Mouse (Mus musculus) bone marrow, adult 2 months (tissue): ENCODE measurements around the gene Rfx2. TPM values are rescaled to one million over a fixed set of nuclear protein-coding genes. Genes with fewer than 3 reads are reported as not detected.
A peak's percentile ranks its signal among the peaks of the same experiment; 100 is the strongest.

Source experiments
- H3K27ac ChIP-seq: fragments of 200-500 bp; 2 replicates; pipeline ENCODE4 v1.5.1; 2012; ENCODE audit warnings: low read depth, mild to moderate bottlenecking, control low read depth, inconsistent platforms, low read length; ENCODE audit not compliant: control insufficient read depth, poor library complexity, insufficient read depth
- H3K4me1 ChIP-seq: fragments of 200-500 bp; 2 replicates; pipeline ENCODE4 v1.6.1; 2011; ENCODE audit warnings: low read length; ENCODE audit not compliant: control insufficient read depth, insufficient read depth
- H3K4me3 ChIP-seq: fragments of 200-500 bp; replicated peaks from 2 replicates; pipeline ENCODE3; 2011; ENCODE audit warnings: mild to moderate bottlenecking, low read depth, low read length, control low read depth; ENCODE audit not compliant: control insufficient read depth
- CTCF ChIP-seq: fragments of 200-500 bp; IDR thresholded peaks from 2 replicates; pipeline ENCODE4 v1.5.1; 2011; ENCODE audit warnings: low read length, control low read depth; ENCODE audit not compliant: control insufficient read depth, insufficient read depth
- POLR2A ChIP-seq: fragments of 200-500 bp; IDR thresholded peaks from 2 replicates; pipeline ENCODE4 v1.6.1; 2011; ENCODE audit warnings: low read depth, mild to moderate bottlenecking, control low read depth, low read length, borderline replicate concordance; ENCODE audit not compliant: control insufficient read depth
- WGBS: fragments of 180-500 bp; shearing (Covaris S2); methylation state at CpG from one replicate; pipeline ENCODE4 v1.1.7; 2018; 5-methylcytosine and 5-hydroxymethylcytosine counted together
- polyA plus RNA-seq: library from polyadenylated mRNA; stranded (reverse); fragments of >200 nt; gene quantifications from 2 replicates; pipeline ENCODE4 v1.2.4, GENCODE M21; 2011; ENCODE audit warnings: low replicate concordance; ENCODE audit not compliant: missing spikeins, insufficient read depth, insufficient read length

The Rfx2 gene
- 16.2 and 18.2 TPM in 2 replicates for polyA plus RNA-seq

GRCm38 (mm10) chr17:56830411-56831110, at the start of gene Rfx2:
Rfx2 (minus strand) TSS chr17:56831013.
- Histone ChIP-seq H3K27ac (peak within 1 kb of the TSS; percentile 10; the same call in 1 of the 2 replicates), H3K4me1 (no peaks in the 10 kb centered on the region; the same call in 1 of the 2 replicates), H3K4me3 (peak within 1 kb of the TSS; percentile 69)
- under 1% methylated on average over 47 of the region's 62 CpGs for WGBS
- no peak for TF ChIP-seq CTCF
- TF ChIP-seq POLR2A, result no peak

DNA sequence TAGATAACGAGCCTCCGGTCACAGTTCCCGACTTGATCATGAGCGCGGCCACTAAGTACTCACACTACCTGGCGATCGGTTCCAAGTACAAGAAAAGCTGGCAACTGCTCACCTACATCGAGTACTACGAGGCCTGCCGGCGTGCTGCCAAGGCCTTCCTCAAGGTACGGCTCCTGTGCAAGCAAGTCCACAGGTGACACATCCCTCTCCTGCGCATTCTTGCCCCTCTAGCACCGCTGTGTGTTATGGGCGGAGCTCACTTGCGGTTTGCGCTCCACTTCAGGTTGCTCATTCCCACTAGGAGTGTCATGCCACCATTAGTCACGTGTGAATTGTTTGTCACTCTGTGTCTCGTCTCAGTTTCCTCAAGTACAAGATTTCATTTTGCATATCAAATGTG, 46.6 kb upstream of the Rfx2 start:
- H3K4me3 ChIP-seq, result no peak overlapping the region
- 89% methylated on average over 19 of the region's 19 CpGs for WGBS
- H3K27ac ChIP-seq, result no peak overlapping the region
- H3K4me1 ChIP-seq, result peaks cover 5% of the 10 kb centered on the region; the same call in 1 of the 2 replicates
- TF ChIP-seq CTCF (no peak), POLR2A (no peak)

DNA sequence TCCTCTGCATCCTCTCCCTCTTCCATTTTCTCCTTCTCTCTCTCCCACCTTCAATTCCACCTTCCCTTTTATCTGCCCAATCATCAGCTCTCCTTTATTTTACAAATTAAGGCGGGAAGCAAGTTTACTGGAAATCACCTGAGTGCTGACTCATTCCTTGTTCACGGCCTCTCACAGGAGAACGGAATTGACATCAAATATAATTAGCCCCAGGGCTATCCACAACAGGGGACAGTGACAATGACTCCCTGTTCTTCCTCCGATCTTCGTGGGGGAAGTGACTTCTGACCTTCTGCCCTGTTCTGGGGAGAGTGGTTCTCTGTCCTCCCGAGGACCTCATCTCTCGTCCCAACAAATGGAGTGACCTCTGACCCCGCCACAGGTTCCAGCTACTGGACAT, 46.2 kb upstream of the Rfx2 start:
- H3K4me3 ChIP-seq, result no peak overlapping the region
- peaks cover 5% of the 10 kb centered on the region; the same call in 1 of the 2 replicates for H3K4me1 ChIP-seq
- TF ChIP-seq POLR2A (no peak), CTCF (no peak)
- WGBS, result 71% methylated on average over 8 of the region's 8 CpGs
- H3K27ac ChIP-seq, result no peak overlapping the region

- no peak overlapping the region for H3K27ac ChIP-seq
- peaks cover 5% of the 10 kb centered on the region; the same call in 1 of the 2 replicates for H3K4me1 ChIP-seq
- WGBS, result 76% methylated on average over 3 of the region's 3 CpGs
- no peak for TF ChIP-seq POLR2A
- no peak for TF ChIP-seq CTCF
- no peak overlapping the region for H3K4me3 ChIP-seq
These were observed 45.7 kb upstream of the Rfx2 start for GRCm38 (mm10) chr17:56876465-56876864.

GRCm38 (mm10) chr17:56874936-56875651, 44.3 kb upstream of the Rfx2 start, which contains the start of gene 1700061G19Rik:
1700061G19Rik (plus strand) TSS chr17:56875477.
- Histone ChIP-seq H3K4me1 (peaks cover 5% of the 10 kb centered on the region; the same call in 1 of the 2 replicates), H3K4me3 (no peak within 1 kb of the TSS), H3K27ac (no peak within 1 kb of the TSS)
- WGBS, result 62% methylated on average over 12 of the region's 12 CpGs
- TF ChIP-seq POLR2A (no peak), CTCF (no peak)

GRCm38 (mm10) chr17:56874237-56874636, 43.4 kb upstream of the Rfx2 start, which contains the start of gene Acsbg2:
Acsbg2 (minus strand) TSS chr17:56874447.
- no peak for TF ChIP-seq POLR2A
- WGBS, result 76% methylated on average over 2 of the region's 2 CpGs
- H3K4me3 ChIP-seq, result no peak within 1 kb of the TSS

DNA sequence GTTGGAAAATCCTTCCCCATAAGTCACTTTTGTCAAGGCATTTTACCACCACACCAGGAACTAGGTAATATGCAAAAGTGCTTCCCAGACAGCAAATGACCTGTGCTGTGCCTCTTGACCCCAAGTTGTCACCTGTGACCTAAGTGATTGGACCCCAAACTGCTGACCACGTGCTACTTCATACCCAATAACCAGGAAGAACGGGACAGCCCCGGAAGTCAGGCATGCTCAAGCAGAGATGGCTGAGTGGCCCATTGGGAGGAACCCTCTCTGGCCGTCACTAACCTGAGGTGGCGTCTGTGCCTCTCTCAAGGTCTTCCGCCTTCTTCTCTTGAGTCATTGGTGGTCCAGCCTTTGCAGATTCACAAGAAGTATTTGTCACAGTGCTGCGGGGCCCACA, 41.7 kb upstream of the Rfx2 start:
- 65% methylated on average over 7 of the region's 7 CpGs for WGBS
- Histone ChIP-seq H3K4me3 (no peak overlapping the region), H3K27ac (no peak overlapping the region), H3K4me1 (peaks cover 5% of the 10 kb centered on the region; the same call in 1 of the 2 replicates)
- no peak for TF ChIP-seq POLR2A
- TF ChIP-seq CTCF, result no peak

More at GRCm38 (mm10) chr17:56874237-56874636, 43.4 kb upstream of the Rfx2 start, which contains the start of gene Acsbg2:
- peaks cover 5% of the 10 kb centered on the region; the same call in 1 of the 2 replicates for H3K4me1 ChIP-seq
- no peak within 1 kb of the TSS for H3K27ac ChIP-seq

GRCm38 (mm10) chr17:56871767-56872166, 41.0 kb upstream of the Rfx2 start:
- Histone ChIP-seq H3K4me3 (no peak overlapping the region), H3K4me1 (peaks cover 5% of the 10 kb centered on the region; the same call in 1 of the 2 replicates), H3K27ac (no peak overlapping the region)
- TF ChIP-seq CTCF (no peak), POLR2A (no peak)
- 86% methylated on average over 8 of the region's 8 CpGs for WGBS
